Mouse (Mus musculus): Measurements from ENCODE around the gene M1ap. TPM values are rescaled to one million over a fixed set of nuclear protein-coding genes. Genes with fewer than 3 reads are reported as not detected.

M1ap gene
- polyA plus RNA-seq, 1 experiment = 3.6 TPM

- TF ChIP-seq GATA1 (IDR thresholded peaks at IDR 0.05; ENCODE audit: borderline replicate concordance, low read length) (no peak), FLI1 (IDR thresholded peaks at IDR 0.05; ENCODE audit: low read length) (no peak)
- Histone ChIP-seq H3K9me3 (no peaks in the 10 kb centered on the region), H3K27me3 (replicated peaks) (no peaks in the 10 kb centered on the region), H3K4me1 (peaks cover 89% of the 10 kb centered on the region), H3K4me3 (replicated peaks) (peak overlapping the region; percentile 79), H3K36me3 (replicated peaks; ENCODE audit: low read length) (no peaks in the 10 kb centered on the region)
These were observed 57.1 kb downstream of the M1ap start for GRCm38 (mm10) chr6:83003850-83004249.

- no peaks in the 10 kb centered on the region for H3K9me3 ChIP-seq
- peaks cover 89% of the 10 kb centered on the region for H3K4me1 ChIP-seq
- H3K4me3 ChIP-seq (replicated peaks) = peak overlapping the region; percentile 85
- no peaks in the 10 kb centered on the region for H3K27me3 ChIP-seq (replicated peaks)
- no peaks in the 10 kb centered on the region for H3K36me3 ChIP-seq (replicated peaks; ENCODE audit: low read length)
- TF ChIP-seq FLI1 (IDR thresholded peaks at IDR 0.05; ENCODE audit: low read length) = no peak
- no peak for TF ChIP-seq GATA1 (IDR thresholded peaks at IDR 0.05; ENCODE audit: borderline replicate concordance, low read length)
These were observed 57.6 kb downstream of the M1ap start for GRCm38 (mm10) chr6:83004309-83004708.

- Histone ChIP-seq H3K9me3 (no peaks in the 10 kb centered on the region), H3K4me1 (peaks cover 89% of the 10 kb centered on the region), H3K36me3 (replicated peaks; ENCODE audit: low read length) (no peaks in the 10 kb centered on the region), H3K4me3 (replicated peaks) (peak overlapping the region; percentile 85), H3K27me3 (replicated peaks) (no peaks in the 10 kb centered on the region)
- TF ChIP-seq GATA1 (IDR thresholded peaks at IDR 0.05; ENCODE audit: borderline replicate concordance, low read length) (no peak), FLI1 (IDR thresholded peaks at IDR 0.05; ENCODE audit: low read length) (no peak)
These were observed 58.2 kb downstream of the M1ap start for GRCm38 (mm10) chr6:83004872-83005271.

GRCm38 (mm10) chr6:83005444-83006011 is 58.8 kb downstream of the M1ap start:
- H3K9me3 ChIP-seq = no peaks in the 10 kb centered on the region
- no peaks in the 10 kb centered on the region for H3K36me3 ChIP-seq (replicated peaks; ENCODE audit: low read length)
- peak overlapping the region; percentile 42 for H3K4me3 ChIP-seq (replicated peaks)
- H3K4me1 ChIP-seq = peaks cover 90% of the 10 kb centered on the region
- TF ChIP-seq FLI1 (IDR thresholded peaks at IDR 0.05; ENCODE audit: low read length) (no peak), GATA1 (IDR thresholded peaks at IDR 0.05; ENCODE audit: borderline replicate concordance, low read length) (no peak)
- no peaks in the 10 kb centered on the region for H3K27me3 ChIP-seq (replicated peaks)

DNA sequence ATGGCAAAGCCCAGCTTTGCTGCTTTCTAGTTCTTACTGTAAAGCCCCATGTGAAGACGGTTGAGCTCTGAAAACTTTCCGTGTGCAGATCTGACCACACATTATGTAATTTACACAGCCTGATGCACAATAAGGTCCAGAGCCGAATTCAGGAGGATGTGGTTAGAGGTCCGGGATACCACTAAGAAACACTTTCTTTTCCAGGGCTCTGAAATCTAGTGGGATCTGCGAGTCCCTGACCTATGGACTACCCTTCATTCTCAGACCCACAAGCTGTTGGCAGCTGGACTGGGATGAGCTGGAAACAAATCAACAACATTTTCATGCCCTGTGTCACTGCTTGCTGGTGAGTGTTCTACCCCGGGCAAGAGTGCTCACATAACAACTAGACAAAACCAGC is 59.4 kb downstream of the M1ap start:
- no peaks in the 10 kb centered on the region for H3K27me3 ChIP-seq (replicated peaks)
- H3K9me3 ChIP-seq = no peaks in the 10 kb centered on the region
- H3K36me3 ChIP-seq (replicated peaks; ENCODE audit: low read length) = no peaks in the 10 kb centered on the region
- peaks cover 94% of the 10 kb centered on the region for H3K4me1 ChIP-seq
- peak overlapping the region; percentile 17 for H3K4me3 ChIP-seq (replicated peaks)
- no peak for TF ChIP-seq GATA1 (IDR thresholded peaks at IDR 0.05; ENCODE audit: borderline replicate concordance, low read length)

GRCm38 (mm10) chr6:83008659-83009058 is 62.0 kb downstream of the M1ap start:
- TF ChIP-seq FLI1 (IDR thresholded peaks at IDR 0.05; ENCODE audit: low read length) (no peak), GATA1 (IDR thresholded peaks at IDR 0.05; ENCODE audit: borderline replicate concordance, low read length) (no peak)
- Histone ChIP-seq H3K27me3 (replicated peaks) (no peaks in the 10 kb centered on the region), H3K4me1 (peaks cover 98% of the 10 kb centered on the region), H3K4me3 (replicated peaks) (peak overlapping the region; percentile 51), H3K9me3 (no peaks in the 10 kb centered on the region), H3K36me3 (replicated peaks; ENCODE audit: low read length) (peaks cover 2% of the 10 kb centered on the region)

DNA sequence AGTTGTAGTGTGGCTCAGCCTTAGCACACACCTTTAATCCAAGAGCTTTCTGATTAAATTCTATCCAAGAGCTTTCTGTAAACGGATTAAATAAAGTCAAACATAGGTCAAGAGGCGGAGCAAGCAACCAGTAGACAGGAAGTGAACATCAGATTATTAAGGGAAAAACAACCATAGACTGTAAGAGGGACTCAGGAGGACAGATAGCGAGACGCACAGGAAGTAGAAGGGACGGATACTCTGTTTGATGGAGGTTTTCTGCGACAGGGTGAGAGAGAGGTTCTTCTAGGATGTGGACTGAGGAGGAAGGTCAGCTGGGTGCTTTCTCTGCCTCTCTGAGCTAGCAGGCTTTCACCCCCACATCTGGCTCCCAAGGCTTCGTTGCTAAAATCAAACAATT is 63.3 kb downstream of the M1ap start:
- Histone ChIP-seq H3K9me3 (no peaks in the 10 kb centered on the region), H3K27me3 (replicated peaks) (no peaks in the 10 kb centered on the region), H3K4me3 (replicated peaks) (peak overlapping the region; percentile 79), H3K4me1 (peaks cover 98% of the 10 kb centered on the region), H3K36me3 (replicated peaks; ENCODE audit: low read length) (peaks cover 2% of the 10 kb centered on the region)
- TF ChIP-seq GATA1 (IDR thresholded peaks at IDR 0.05; ENCODE audit: borderline replicate concordance, low read length) = no peak
- TF ChIP-seq FLI1 (IDR thresholded peaks at IDR 0.05; ENCODE audit: low read length) = no peak

GRCm38 (mm10) chr6:83011255-83011654 is 64.6 kb downstream of the M1ap start:
- no peak overlapping the region for H3K4me3 ChIP-seq (replicated peaks)
- H3K4me1 ChIP-seq = peaks cover 96% of the 10 kb centered on the region
- no peaks in the 10 kb centered on the region for H3K27me3 ChIP-seq (replicated peaks)
- no peak for TF ChIP-seq GATA1 (IDR thresholded peaks at IDR 0.05; ENCODE audit: borderline replicate concordance, low read length)
- no peak for TF ChIP-seq FLI1 (IDR thresholded peaks at IDR 0.05; ENCODE audit: low read length)
- peaks cover 8% of the 10 kb centered on the region for H3K36me3 ChIP-seq (replicated peaks; ENCODE audit: low read length)
- H3K9me3 ChIP-seq = no peaks in the 10 kb centered on the region

DNA sequence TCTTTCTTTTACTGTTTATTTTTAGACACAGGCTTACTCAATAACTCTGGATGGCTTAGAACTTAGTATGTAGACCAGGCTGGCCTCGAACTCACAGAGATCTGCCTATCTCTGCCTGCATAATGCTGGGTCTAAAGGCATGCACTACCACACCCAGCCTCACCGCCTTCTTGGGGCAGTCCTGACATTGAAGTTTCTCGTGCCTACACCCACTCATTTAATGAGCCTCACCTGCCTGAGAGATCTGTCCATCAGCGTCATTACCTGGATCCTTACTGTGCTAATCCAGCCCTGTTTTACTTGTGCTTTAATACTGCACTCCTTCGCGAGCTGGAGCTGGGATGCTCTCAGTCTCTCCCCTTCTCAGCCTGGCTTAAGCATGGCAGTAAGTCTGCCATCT is 65.1 kb downstream of the M1ap start:
- Histone ChIP-seq H3K27me3 (replicated peaks) (no peaks in the 10 kb centered on the region), H3K4me1 (peaks cover 94% of the 10 kb centered on the region), H3K36me3 (replicated peaks; ENCODE audit: low read length) (peaks cover 11% of the 10 kb centered on the region), H3K4me3 (replicated peaks) (peak overlapping the region; percentile 29), H3K9me3 (no peaks in the 10 kb centered on the region)
- TF ChIP-seq FLI1 (IDR thresholded peaks at IDR 0.05; ENCODE audit: low read length) = no peak
- no peak for TF ChIP-seq GATA1 (IDR thresholded peaks at IDR 0.05; ENCODE audit: borderline replicate concordance, low read length)

DNA sequence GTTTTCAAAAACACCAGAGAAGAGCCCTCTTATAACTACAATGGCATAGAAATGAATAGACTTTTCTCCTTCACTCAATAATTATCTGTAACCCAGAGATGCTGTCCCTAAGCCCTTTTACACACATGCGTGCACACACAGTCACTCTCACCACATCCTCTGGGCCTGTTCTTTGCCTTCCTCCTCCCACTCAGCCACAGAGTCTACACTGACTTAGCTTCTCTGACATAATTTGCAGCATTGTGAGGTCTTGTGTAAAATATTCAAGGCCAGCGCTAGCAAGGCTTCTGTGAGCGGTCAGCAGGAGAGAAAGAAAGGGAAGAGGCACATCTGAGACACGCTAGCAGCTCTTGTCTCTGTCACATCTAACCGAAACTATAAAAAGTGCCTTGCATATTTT is 66.7 kb downstream of the M1ap start:
- H3K36me3 ChIP-seq (replicated peaks; ENCODE audit: low read length) = peaks cover 26% of the 10 kb centered on the region
- no peaks in the 10 kb centered on the region for H3K27me3 ChIP-seq (replicated peaks)
- peak overlapping the region; percentile 86 for H3K4me3 ChIP-seq (replicated peaks)
- H3K4me1 ChIP-seq = peaks cover 94% of the 10 kb centered on the region
- peaks cover 10% of the 10 kb centered on the region for H3K9me3 ChIP-seq
- TF ChIP-seq GATA1 (IDR thresholded peaks at IDR 0.05; ENCODE audit: borderline replicate concordance, low read length) (no peak), FLI1 (IDR thresholded peaks at IDR 0.05; ENCODE audit: low read length) (no peak)
